Mouse (Mus musculus) liver, postnatal 0 days (tissue): ENCODE results near the gene Olfr589.

Experiments used
- CTCF ChIP-seq: sonication (generic); IDR thresholded peaks from 2 replicates; pipeline ENCODE4 v1.5.1; 2016; ENCODE audit warnings: antibody characterized with exemption, low read depth
- EP300 ChIP-seq: IDR thresholded peaks from 2 replicates; pipeline ENCODE4 v1.6.1; 2016; ENCODE audit warnings: antibody characterized with exemption, low read depth, mild to moderate bottlenecking

DNA sequence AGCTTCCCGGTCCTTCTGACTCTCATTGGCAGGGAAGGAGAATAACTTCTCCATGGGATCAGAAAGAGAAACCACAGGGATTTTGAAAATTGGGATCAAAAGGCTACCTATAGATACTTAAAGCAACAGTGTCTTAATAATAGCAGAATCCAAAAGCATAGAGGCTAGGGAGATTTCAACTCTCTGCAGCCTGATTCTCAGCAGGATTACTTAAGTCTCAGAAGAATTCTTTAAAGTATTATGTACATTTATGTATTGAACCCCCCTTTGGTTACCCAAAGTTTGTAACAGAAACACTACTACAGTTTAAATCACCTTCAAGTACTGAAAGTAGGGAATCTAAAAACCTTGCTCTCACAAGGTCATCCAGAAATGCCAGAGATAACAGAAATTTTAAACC, 22.1 kb upstream of the Olfr589 start, which contains the start of gene Olfr591:
- TF ChIP-seq CTCF (no peak), EP300 (no peak)
